Mouse (Mus musculus) lung, adult 2 months (tissue): ENCODE data around the gene Dscam.

ENCODE experiments used
- CTCF ChIP-seq: fragments of 200-500 bp; IDR thresholded peaks from 2 replicates; pipeline ENCODE4 v1.5.1; 2011; ENCODE audit warnings: mild to moderate bottlenecking, low read length, control low read depth; ENCODE audit not compliant: insufficient read depth
- POLR2A ChIP-seq: fragments of 200-500 bp; IDR thresholded peaks from 2 replicates; pipeline ENCODE4 v1.6.1; 2011; ENCODE audit warnings: low read depth, mild to moderate bottlenecking, control low read depth, low read length, borderline replicate concordance; ENCODE audit errors: extremely low read depth

DNA sequence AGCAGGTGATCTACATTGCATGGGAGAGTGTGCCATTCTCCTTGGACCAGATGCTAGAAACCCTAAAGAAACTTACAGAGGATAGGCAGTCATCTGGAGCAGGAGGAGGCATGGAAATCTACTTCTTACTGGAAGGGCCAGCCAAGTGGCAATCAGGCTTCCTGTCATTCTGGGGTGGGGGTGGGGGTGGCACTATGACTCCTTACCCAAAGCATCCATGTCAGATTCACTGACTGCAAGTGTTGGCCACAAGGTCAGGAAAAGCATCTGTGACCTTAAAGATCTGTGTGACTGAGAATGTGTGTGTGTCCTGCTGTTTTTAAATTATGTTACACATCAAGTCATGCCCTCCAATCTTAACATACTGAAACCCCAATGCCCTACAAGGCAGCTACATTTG lies 268.0 kb downstream of the Dscam start:
- TF ChIP-seq CTCF (no peak), POLR2A (no peak)
